Mouse (Mus musculus) left cerebral cortex, adult 2 months (tissue): ENCODE data around the gene Gm10642. TPM values are rescaled to one million over a fixed set of nuclear protein-coding genes. Genes with fewer than 3 reads are reported as not detected.

Source experiments
- DNase-seq, 2 experiments: peaks; one replicate each; pipeline ENCODE4 v3.0.0; 2021 to 2022; ENCODE audit warnings: low spot score in 2 of 2, mixed read lengths in 1 of 2; ENCODE audit errors: extremely low spot score in 1 of 2
- H3K27ac ChIP-seq: fragments of 200-600 bp; 2 replicates; pipeline ENCODE4 v1.8.1; 2022
- H3K4me3 ChIP-seq: fragments of 200-600 bp; 2 replicates; pipeline ENCODE4 v1.8.1; 2022
- CTCF ChIP-seq: fragments of 200-600 bp; IDR thresholded peaks from 2 replicates; pipeline ENCODE4 v1.8.1; 2022; ENCODE audit warnings: antibody characterized with exemption, mild to moderate bottlenecking, moderate library complexity
- intact Hi-C: fragments of 180-260 bp; cut with DNase I; formaldehyde crosslinking; loops from one replicate; pipeline ENCODE4 v1.15.1; 2025
- total RNA-seq, 2 experiments: library from RNA; stranded (reverse); gene quantifications; 2 replicates each; pipeline ENCODE4 v1.2.3; 2021

The Gm10642 gene
- total RNA-seq, 2 experiments from 2014 or later = 1.5 to 1.6 TPM

DNA sequence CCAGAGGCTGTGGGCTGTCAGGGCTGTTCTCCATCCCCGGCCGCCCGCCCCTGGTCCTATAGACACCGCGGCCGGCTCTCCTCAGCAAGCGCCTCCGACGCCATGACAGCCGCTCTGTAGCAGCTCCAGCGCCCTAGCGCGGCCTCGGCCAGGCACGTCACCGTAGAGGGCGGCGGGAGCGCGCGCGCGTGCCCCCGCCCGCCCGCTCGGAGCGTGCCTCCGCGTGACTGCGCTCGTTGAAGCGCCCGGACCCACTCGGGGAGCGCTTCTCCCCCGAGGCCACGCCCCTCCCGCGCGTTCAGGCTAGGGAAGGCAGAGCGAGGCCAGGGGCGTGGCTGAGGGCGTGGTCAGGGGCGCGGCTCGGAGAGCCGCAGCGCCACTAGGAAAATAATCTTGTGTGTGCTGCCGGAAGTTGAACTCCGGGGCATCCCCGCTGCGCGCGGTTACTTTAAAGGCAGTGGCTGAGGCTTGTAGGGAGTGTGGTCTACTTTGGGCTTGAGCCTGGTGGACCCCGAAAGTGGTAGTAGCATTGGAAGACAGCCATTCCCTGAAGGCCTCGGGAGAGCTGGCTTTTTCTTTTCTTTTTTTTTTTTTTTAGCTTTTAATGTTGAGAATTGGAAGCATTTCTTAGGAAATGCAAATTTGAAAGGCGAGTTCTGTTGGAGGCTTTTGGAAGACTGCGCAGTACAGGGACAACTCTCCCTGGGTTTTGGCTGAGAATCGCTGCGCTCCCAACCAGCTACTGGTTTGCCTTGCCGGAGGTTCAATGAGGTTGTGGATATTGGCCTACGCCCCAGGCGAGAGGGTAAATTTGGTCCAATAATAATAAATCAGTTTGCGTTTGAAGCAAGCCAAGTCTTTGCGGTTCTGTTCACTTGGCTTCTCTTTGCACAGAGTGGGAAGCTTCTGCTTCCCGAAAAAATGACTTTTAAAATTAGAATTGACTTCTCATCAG, 1.2 kb downstream of the Gm10642 start, which contains the start of gene Mindy2:
TSS of gene Mindy2 (minus strand) at position 162 of the 955 bp plus-strand sequence.
- TF ChIP-seq CTCF = no peak; the same call in 1 of the 2 replicates
- Histone ChIP-seq H3K4me3 (peak within 1 kb of the TSS; percentile 97), H3K27ac (peak within 1 kb of the TSS; percentile 97)
- DNase-seq = peak; percentile 97 to 98
- intact Hi-C loops = loop anchor here (1.0 to 5.0 kb wide), 3 partner anchors 21 to 420 kb away; partner anchors contain the start of gene Adam10

- Histone ChIP-seq H3K4me3 (no peak overlapping the region), H3K27ac (no peak overlapping the region)
- DNase-seq = no peak
- TF ChIP-seq CTCF = no peak
- intact Hi-C loops = loop anchor here (5.0 kb wide), 1 partner anchor 419 kb away; no protein-coding TSS in a partner anchor
Measured at GRCm38 (mm10) chr9:70658266-70658665, 2.2 kb downstream of the Gm10642 start.

GRCm38 (mm10) chr9:70664847-70665246, 8.8 kb downstream of the Gm10642 start:
- Histone ChIP-seq H3K4me3 (no peak overlapping the region), H3K27ac (no peak overlapping the region)
- no peak for TF ChIP-seq CTCF
- no peak for DNase-seq
- intact Hi-C loops = no loop called here

DNA sequence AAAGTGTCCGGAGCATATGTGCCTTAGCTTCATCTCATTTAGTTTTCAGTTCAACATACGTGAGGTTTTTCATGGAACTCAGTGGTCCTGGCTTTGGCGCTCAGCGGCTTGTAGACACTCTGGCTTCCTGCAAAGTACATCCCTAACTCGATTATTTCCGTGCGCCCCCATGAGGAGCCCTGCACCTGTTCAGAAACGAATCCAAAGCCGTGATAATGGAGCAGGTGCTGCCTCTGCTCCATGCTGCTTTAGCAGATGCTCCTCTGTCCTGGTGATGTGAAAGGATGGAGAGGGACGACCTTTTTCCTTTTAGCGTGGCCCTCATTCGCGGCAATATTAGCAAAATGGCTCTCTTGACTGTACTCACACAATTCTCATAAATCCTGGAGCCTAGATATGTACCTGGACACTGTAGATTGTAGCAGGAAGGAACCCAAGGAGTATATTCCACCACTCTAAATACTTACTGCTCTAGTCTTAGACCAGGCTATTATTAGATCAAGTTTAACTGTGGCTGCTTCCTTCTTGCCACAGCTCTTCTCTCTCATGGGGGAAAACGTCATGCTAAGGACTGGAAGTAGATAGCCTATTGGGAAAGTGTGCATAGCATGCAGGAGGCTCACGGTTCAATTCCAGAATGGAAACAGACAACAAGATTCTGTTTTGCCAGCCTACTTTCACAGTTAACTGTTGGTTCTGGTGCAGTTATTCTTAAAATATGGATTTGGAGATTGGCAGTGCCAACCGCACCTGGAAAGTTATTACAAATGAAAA, 9.5 kb downstream of the Gm10642 start:
- no peak overlapping the region for H3K4me3 ChIP-seq
- H3K27ac ChIP-seq = no peak overlapping the region
- no peak for TF ChIP-seq CTCF
- no peak for DNase-seq
- intact Hi-C loops = no loop called here

DNA sequence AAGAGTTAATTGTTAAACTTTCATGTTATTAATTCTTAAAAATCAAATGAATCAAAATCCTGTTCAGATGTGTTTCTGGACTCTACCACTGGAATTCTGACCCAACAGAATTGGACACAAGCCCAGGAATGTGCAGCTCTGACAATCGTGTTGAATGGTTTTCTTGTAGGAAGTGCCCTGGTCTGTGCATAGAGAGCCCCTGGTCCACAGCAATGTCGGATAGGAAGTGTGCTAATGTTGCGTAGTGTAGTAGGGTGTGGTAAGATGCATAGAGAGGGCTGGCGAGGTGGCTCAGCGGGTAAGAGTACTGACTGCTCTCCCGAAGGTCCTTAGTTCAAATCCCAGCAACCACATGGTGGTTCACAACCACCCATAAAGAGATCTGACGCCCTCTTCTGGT, 10.8 kb downstream of the Gm10642 start:
- intact Hi-C loops = no loop called here
- TF ChIP-seq CTCF = no peak
- no peak overlapping the region for H3K27ac ChIP-seq

GRCm38 (mm10) chr9:70668048-70668447, 12.0 kb downstream of the Gm10642 start:
- Histone ChIP-seq H3K27ac (no peak overlapping the region), H3K4me3 (no peak overlapping the region)
- DNase-seq = no peak
- intact Hi-C loops = no loop called here
- peak; percentile 52 for TF ChIP-seq CTCF

More for the DNA sequence above, 10.8 kb downstream of the Gm10642 start:
- no peak for DNase-seq
- H3K4me3 ChIP-seq = no peak overlapping the region

DNA sequence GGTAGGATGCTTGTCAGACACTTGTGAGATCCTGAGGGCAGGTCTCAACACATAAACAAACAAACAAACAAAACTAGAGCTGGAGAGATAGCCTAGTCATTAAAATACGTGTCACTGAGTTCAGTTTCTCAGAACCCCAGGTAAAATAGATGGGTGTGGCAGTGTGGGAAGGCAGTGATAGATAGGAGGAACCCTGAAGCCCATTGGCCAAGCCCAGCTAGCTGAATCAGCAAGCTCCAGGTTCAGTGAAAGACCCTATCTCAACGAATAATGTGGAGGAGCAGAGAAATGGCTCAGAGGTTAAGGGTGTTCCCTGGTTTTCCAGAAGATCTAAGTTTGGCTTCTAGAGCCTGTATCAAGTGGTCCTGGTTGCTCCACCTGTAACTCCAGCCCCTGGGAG, 13.1 kb downstream of the Gm10642 start:
- Histone ChIP-seq H3K4me3 (no peak overlapping the region), H3K27ac (no peak overlapping the region)
- no peak for TF ChIP-seq CTCF
- intact Hi-C loops = no loop called here
- no peak for DNase-seq

GRCm38 (mm10) chr9:70670381-70670780, 14.3 kb downstream of the Gm10642 start:
- DNase-seq = no peak
- TF ChIP-seq CTCF = no peak
- H3K4me3 ChIP-seq = no peak overlapping the region
- H3K27ac ChIP-seq = no peak overlapping the region
- intact Hi-C loops = loop anchor here (5.0 kb wide), 2 partner anchors 117 to 262 kb away; no protein-coding TSS in a partner anchor

- TF ChIP-seq CTCF = no peak
- H3K4me3 ChIP-seq = no peak overlapping the region
- intact Hi-C loops = loop anchor here (5.0 kb wide), 2 partner anchors 116 to 261 kb away; no protein-coding TSS in a partner anchor
Measured at GRCm38 (mm10) chr9:70671278-70671677, 15.2 kb downstream of the Gm10642 start.

DNA sequence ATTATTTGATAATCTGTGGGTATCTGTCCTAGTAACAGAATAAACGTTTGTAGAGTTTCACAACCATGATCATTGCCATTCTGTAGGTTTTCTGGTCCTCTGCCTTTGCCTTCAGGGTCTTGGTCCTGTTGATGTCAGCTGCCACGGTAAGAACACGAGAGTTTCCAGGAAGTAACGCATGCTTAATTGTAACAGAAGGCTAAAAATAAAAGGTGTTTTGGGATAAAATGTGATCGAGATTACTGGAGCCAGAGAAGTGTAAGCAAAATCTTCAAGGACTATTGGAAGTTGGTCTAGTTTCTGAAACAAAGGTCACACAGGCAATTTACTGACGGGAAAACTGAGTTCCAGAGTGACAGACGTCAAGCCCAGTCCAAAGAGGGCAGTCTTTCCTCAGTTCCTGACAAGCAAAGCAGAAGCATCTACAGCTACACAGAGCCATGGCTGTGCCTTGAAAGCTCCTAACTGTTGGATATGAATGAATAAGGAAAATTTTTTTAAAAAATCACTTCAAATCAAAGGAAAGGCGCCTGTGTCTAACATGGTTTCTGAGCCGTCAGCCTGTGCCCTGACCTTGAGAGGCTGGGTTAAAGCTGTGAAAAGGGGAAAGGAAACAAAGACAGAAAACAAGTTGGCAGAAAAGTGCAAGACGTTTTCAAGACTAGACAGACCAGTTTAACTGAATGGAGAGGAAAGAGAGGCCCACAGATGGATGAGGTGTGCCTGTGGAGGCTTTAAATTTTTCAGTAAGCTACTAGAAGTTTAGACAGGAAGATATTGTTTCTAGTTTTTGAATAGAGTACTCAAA, 15.9 kb downstream of the Gm10642 start:
- DNase-seq = no peak
- intact Hi-C loops = loop anchor here (5.0 kb wide), 2 partner anchors 115 to 260 kb away; no protein-coding TSS in a partner anchor
- TF ChIP-seq CTCF = peak; percentile 53
- Histone ChIP-seq H3K27ac (no peak overlapping the region), H3K4me3 (no peak overlapping the region)

More at GRCm38 (mm10) chr9:70671278-70671677, 15.2 kb downstream of the Gm10642 start:
- no peak overlapping the region for H3K27ac ChIP-seq
- DNase-seq = no peak

- intact Hi-C loops = loop anchor here (5.0 kb wide), 2 partner anchors 114 to 259 kb away; no protein-coding TSS in a partner anchor
- no peak overlapping the region for H3K27ac ChIP-seq
- no peak for DNase-seq
- TF ChIP-seq CTCF = no peak
- H3K4me3 ChIP-seq = no peak overlapping the region
Measured at GRCm38 (mm10) chr9:70673656-70674055, 17.6 kb downstream of the Gm10642 start.
